Mouse (Mus musculus) kidney, postnatal 0 days (tissue): ENCODE results near the gene Gm20388. TPM values are rescaled to one million over a fixed set of nuclear protein-coding genes. Genes with fewer than 3 reads are reported as not detected.

ENCODE experiments used
- ATAC-seq: fragments of 200-750 bp; cut with Nextera tagmentation; replicated peaks from 2 replicates; pipeline ENCODE4 v1.8.0; 2017; ENCODE audit warnings: low read depth, moderate number of reproducible peaks, moderate TSS enrichment, moderate library complexity; ENCODE audit not compliant: low FRiP score
- DNase-seq: peaks from one replicate; pipeline ENCODE4 v3.0.0-alpha.2; 2016; ENCODE audit warnings: low spot score
- H3K27ac ChIP-seq: fragments of 300-500 bp; sonication (generic); 2 replicates; pipeline ENCODE4 v1.5.1; 2014; ENCODE audit warnings: mild to moderate bottlenecking
- H3K27me3 ChIP-seq: fragments of 300-500 bp; sonication (generic); 2 replicates; pipeline ENCODE4 v1.6.1; 2014; ENCODE audit warnings: low read length, mixed read lengths; ENCODE audit not compliant: insufficient read depth
- H3K36me3 ChIP-seq: fragments of 300-500 bp; sonication (generic); 2 replicates; pipeline ENCODE4 v1.6.1; 2014; ENCODE audit warnings: low read length, mixed read lengths; ENCODE audit not compliant: insufficient read depth
- H3K4me1 ChIP-seq: fragments of 300-500 bp; sonication (generic); replicated peaks from 2 replicates; pipeline ENCODE4 v1.6.1; 2014; ENCODE audit warnings: antibody characterized with exemption, low read length, mixed read lengths; ENCODE audit not compliant: insufficient read depth
- H3K4me2 ChIP-seq: fragments of 300-500 bp; sonication (generic); 2 replicates; pipeline ENCODE4 v1.6.1; 2014; ENCODE audit warnings: mild to moderate bottlenecking, low read length, moderate library complexity, mixed read lengths
- H3K4me3 ChIP-seq: fragments of 300-500 bp; sonication (generic); replicated peaks from 2 replicates; pipeline ENCODE4 v1.5.1; 2014; ENCODE audit warnings: low read depth, low read length
- H3K9ac ChIP-seq: fragments of 300-500 bp; sonication (generic); 2 replicates; pipeline ENCODE4 v1.6.1; 2014; ENCODE audit warnings: low read depth, low read length
- H3K9me3 ChIP-seq: fragments of 300-500 bp; sonication (generic); replicated peaks from 2 replicates; pipeline ENCODE4 v1.6.1; 2016; ENCODE audit warnings: low read length, inconsistent platforms, mixed read lengths
- CTCF ChIP-seq: IDR thresholded peaks from 2 replicates; pipeline ENCODE4 v1.5.1; 2016; ENCODE audit warnings: antibody characterized with exemption, low read depth, mild to moderate bottlenecking, moderate library complexity
- WGBS: fragments of 180-500 bp; shearing (Covaris S2); extraction: QIAGEN DNeasy Blood & Tissue Kit; methylation state at CpG from one replicate; pipeline ENCODE4 v1.1.7; 2014; 5-methylcytosine and 5-hydroxymethylcytosine counted together
- polyA plus RNA-seq: library from polyadenylated mRNA; unstranded; fragments of >200 nt; fragmentation: Nextera tagmentation; extraction: Ambion mirVana; gene quantifications from 2 replicates; pipeline ENCODE4 v1.2.1, GENCODE M21; 2015

The Gm20388 gene
- polyA plus RNA-seq, 1 experiment from 2014 or later: not detected

- WGBS: 66% methylated on average over 6 of the region's 6 CpGs
- Histone ChIP-seq H3K36me3 (no peaks in the 10 kb centered on the region), H3K4me2 (no peak overlapping the region), H3K27ac (no peak overlapping the region), H3K9me3 (no peaks in the 10 kb centered on the region), H3K9ac (no peak overlapping the region), H3K27me3 (no peaks in the 10 kb centered on the region), H3K4me1 (peaks cover 9% of the 10 kb centered on the region), H3K4me3 (no peak overlapping the region)
- TF ChIP-seq CTCF: no peak
- no peak for ATAC-seq
- no peak for DNase-seq
Observed at GRCm38 (mm10) chr8:122644175-122644954, 2733.7 kb downstream of the Gm20388 start.

- no peaks in the 10 kb centered on the region for H3K9me3 ChIP-seq
- ATAC-seq (no peak), DNase-seq (no peak)
- no peak overlapping the region for H3K4me3 ChIP-seq
- no peaks in the 10 kb centered on the region for H3K4me1 ChIP-seq
- WGBS: 82% methylated on average over 16 of the region's 16 CpGs
- H3K9ac ChIP-seq: no peak overlapping the region
- no peaks in the 10 kb centered on the region for H3K27me3 ChIP-seq
- H3K4me2 ChIP-seq: no peak overlapping the region
- H3K36me3 ChIP-seq: no peaks in the 10 kb centered on the region
- TF ChIP-seq CTCF: no peak
- H3K27ac ChIP-seq: no peak overlapping the region
Observed at GRCm38 (mm10) chr8:122646337-122646736, 2735.7 kb downstream of the Gm20388 start.

DNA sequence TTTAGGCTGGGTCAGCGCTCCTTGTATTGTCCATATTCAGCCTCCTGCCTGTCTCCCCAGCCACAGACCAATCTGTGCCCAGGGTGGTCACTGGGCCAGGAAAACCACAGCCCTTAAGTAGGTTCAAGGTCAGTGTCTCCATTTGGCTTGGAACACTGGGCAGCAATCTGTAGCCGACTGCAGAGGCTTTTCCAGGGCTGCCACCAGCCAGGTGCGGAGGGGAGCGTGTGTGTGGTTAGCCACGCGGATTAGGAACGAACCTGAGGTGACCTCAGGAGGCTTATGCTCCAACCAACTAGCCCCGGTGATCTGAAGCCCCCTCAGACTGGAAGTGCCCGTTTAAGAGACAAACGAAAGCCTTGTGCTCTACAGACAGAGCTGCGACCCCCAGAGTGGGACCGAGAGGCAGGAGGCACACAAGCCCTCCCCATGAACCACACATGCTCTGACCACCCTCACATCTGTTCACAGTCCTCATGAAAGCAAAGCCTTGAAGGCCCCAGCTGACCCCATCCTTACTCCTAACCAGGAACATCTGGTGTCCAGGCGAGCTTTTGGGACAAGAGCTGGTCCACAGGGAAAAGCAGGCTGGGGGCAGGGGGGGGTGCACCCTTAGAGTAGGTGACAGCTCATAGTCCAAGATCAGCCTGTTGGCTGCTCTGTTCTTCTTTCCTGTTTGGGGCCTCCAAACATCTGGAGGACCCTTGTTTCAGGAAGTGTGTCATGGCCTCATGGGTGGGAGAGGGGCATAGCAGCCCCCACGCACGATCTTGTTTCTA, 2737.7 kb downstream of the Gm20388 start:
- ATAC-seq: no peak
- Histone ChIP-seq H3K27ac (no peak overlapping the region), H3K36me3 (no peaks in the 10 kb centered on the region), H3K9ac (no peak overlapping the region), H3K9me3 (no peaks in the 10 kb centered on the region), H3K27me3 (no peaks in the 10 kb centered on the region), H3K4me3 (no peak overlapping the region), H3K4me1 (no peaks in the 10 kb centered on the region), H3K4me2 (no peak overlapping the region)
- no peak for TF ChIP-seq CTCF
- WGBS: 49% methylated on average over 15 of the region's 15 CpGs
- no peak for DNase-seq

DNA sequence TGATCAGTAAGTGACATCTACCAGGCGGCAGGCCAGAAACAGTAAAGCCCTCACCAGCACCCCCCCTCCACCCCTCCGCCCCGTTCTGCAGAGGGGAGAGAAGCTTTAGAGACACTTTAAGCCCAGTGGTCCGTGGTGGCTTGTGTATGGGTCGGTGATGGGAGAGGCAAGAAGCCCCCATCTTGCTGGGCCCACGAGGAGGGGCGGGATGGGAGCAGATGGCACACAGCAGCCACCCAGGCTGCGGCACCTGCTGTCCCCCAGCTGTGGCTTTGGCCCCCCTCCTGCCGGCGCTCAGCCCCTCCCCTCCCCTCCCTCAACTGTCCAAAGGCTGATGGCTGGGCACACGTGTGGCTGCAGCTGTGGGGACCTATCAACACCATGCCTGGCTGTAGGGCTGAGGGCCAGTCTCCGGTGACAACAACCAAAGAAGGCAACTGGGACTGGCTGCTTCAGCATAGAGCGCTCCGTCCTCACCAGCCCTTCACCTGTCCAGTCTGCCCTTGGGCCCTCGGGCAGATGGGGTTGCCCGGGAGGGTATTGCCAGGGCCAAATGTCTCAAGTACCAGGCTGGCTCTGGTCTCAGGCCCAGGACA, 2740.8 kb downstream of the Gm20388 start:
- no peak for TF ChIP-seq CTCF
- Histone ChIP-seq H3K27me3 (no peaks in the 10 kb centered on the region), H3K27ac (no peak overlapping the region), H3K4me3 (no peak overlapping the region), H3K9ac (no peak overlapping the region), H3K4me1 (peaks cover 12% of the 10 kb centered on the region), H3K4me2 (no peak overlapping the region), H3K36me3 (no peaks in the 10 kb centered on the region), H3K9me3 (no peaks in the 10 kb centered on the region)
- 77% methylated on average over 16 of the region's 16 CpGs for WGBS
- DNase-seq: no peak
- ATAC-seq: no peak

DNA sequence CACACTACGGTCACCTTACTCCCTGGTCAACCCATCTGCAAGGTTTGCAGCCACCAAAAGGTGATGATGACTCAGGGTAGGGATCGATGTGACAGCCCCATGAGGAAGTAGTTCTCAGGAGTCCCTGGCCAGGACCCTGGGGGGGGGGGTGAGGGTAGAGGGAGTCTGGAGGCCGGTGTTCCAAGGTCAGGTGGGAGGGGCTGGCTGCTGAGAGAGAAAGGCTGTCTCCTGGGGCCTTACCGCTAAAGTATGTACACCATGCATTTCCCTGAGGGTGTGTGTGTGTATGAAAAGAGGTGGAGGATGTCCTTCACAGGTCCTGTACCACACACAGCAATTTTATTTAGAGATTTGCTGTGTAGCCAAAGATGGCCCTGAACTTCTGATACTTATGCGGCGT, 2742.0 kb downstream of the Gm20388 start:
- Histone ChIP-seq H3K27ac (no peak overlapping the region), H3K4me3 (no peak overlapping the region), H3K4me1 (peaks cover 13% of the 10 kb centered on the region), H3K4me2 (no peak overlapping the region), H3K9ac (no peak overlapping the region), H3K36me3 (no peaks in the 10 kb centered on the region), H3K9me3 (no peaks in the 10 kb centered on the region), H3K27me3 (no peaks in the 10 kb centered on the region)
- ATAC-seq: no peak
- TF ChIP-seq CTCF: no peak
- DNase-seq: no peak
- 64% methylated on average over 6 of the region's 6 CpGs for WGBS

DNA sequence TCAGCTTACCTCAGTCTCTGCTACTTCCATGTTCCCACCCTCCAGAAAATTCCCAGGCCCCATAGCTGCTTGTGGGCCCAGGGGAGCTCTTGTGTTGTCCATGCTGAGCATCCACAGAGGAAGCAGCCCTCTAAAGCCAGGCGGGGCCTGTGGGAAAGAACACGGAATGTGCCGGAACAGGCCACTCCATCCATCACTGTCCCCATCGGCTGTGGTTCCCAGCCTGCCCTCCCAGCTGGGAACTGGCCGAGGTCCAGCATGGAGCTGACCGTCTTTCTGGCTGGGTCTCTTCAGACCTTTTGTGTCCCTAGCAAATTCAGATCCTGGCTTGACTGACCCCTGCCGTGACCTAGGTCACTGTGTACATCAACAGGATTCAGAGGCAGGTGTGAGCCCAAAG, 2744.1 kb downstream of the Gm20388 start:
- ATAC-seq: no peak
- Histone ChIP-seq H3K4me3 (no peak overlapping the region), H3K9me3 (no peaks in the 10 kb centered on the region), H3K4me1 (peaks cover 21% of the 10 kb centered on the region), H3K9ac (no peak overlapping the region), H3K27ac (no peak overlapping the region), H3K4me2 (no peak overlapping the region), H3K27me3 (no peaks in the 10 kb centered on the region), H3K36me3 (no peaks in the 10 kb centered on the region)
- no peak for TF ChIP-seq CTCF
- WGBS: 48% methylated on average over 7 of the region's 7 CpGs
- peak; percentile 74 for DNase-seq
